Mouse (Mus musculus) testis, adult 2 months (tissue): Measurements from ENCODE around the gene Fchsd2. TPM values are rescaled to one million over a fixed set of nuclear protein-coding genes. Genes with fewer than 3 reads are reported as not detected.

ENCODE experiments used
- H3K27ac ChIP-seq: fragments of 200-500 bp; 2 replicates; pipeline ENCODE4 v1.5.1; 2012; ENCODE audit warnings: low read depth, low read length; ENCODE audit not compliant: control insufficient read depth, insufficient read depth
- H3K27me3 ChIP-seq: fragments of 200-500 bp; 2 replicates; pipeline ENCODE4 v1.6.1; 2012; ENCODE audit warnings: mild to moderate bottlenecking, low read length, moderate library complexity; ENCODE audit not compliant: control insufficient read depth, insufficient read depth
- H3K36me3 ChIP-seq: fragments of 200-500 bp; 2 replicates; pipeline ENCODE4 v1.6.1; 2012; ENCODE audit warnings: mild to moderate bottlenecking, low read length; ENCODE audit not compliant: control insufficient read depth, insufficient read depth
- H3K4me1 ChIP-seq: fragments of 200-500 bp; 2 replicates; pipeline ENCODE4 v1.6.1; 2012; ENCODE audit warnings: low read length; ENCODE audit not compliant: control insufficient read depth, insufficient read depth
- H3K4me3 ChIP-seq: fragments of 200-500 bp; 2 replicates; pipeline ENCODE4 v1.5.1; 2012; ENCODE audit warnings: low read depth, mild to moderate bottlenecking, low read length, moderate library complexity, mixed read lengths; ENCODE audit not compliant: control insufficient read depth
- CTCF ChIP-seq: fragments of 200-500 bp; IDR thresholded peaks from 2 replicates; pipeline ENCODE4 v1.5.1; 2012; ENCODE audit warnings: low read depth, mild to moderate bottlenecking, inconsistent platforms, low read length, moderate library complexity; ENCODE audit not compliant: control insufficient read depth, insufficient read depth, insufficient replicate concordance
- POLR2A ChIP-seq: fragments of 200-500 bp; IDR thresholded peaks from 2 replicates; pipeline ENCODE4 v1.6.1; 2012; ENCODE audit warnings: low read depth, mild to moderate bottlenecking, inconsistent platforms, low read length, moderate library complexity; ENCODE audit not compliant: control insufficient read depth
- polyA plus RNA-seq: library from polyadenylated mRNA; depleted of rRNA; stranded (reverse); fragments of >200 nt; gene quantifications from 2 replicates; pipeline ENCODE4 v1.2.3, GENCODE M21; 2012

The Fchsd2 gene
- polyA plus RNA-seq, 1 experiment, result 5.8 TPM

GRCm38 (mm10) chr7:101223501-101223900 lies 130.8 kb downstream of the Fchsd2 start:
- no peaks in the 10 kb centered on the region for H3K27me3 ChIP-seq
- H3K27ac ChIP-seq, result no peak overlapping the region
- H3K36me3 ChIP-seq, result no peaks in the 10 kb centered on the region
- TF ChIP-seq POLR2A, result no peak
- no peak for TF ChIP-seq CTCF
- no peaks in the 10 kb centered on the region for H3K4me1 ChIP-seq
- H3K4me3 ChIP-seq, result no peak overlapping the region

GRCm38 (mm10) chr7:101229336-101229735 lies 136.7 kb downstream of the Fchsd2 start:
- no peak for TF ChIP-seq CTCF
- no peaks in the 10 kb centered on the region for H3K4me1 ChIP-seq
- H3K27ac ChIP-seq, result no peak overlapping the region
- H3K36me3 ChIP-seq, result no peaks in the 10 kb centered on the region
- no peak overlapping the region for H3K4me3 ChIP-seq
- no peaks in the 10 kb centered on the region for H3K27me3 ChIP-seq

- H3K27ac ChIP-seq, result no peak overlapping the region
- TF ChIP-seq POLR2A (no peak), CTCF (no peak)
- no peak overlapping the region for H3K4me3 ChIP-seq
- H3K27me3 ChIP-seq, result no peaks in the 10 kb centered on the region
- no peaks in the 10 kb centered on the region for H3K4me1 ChIP-seq
- no peaks in the 10 kb centered on the region for H3K36me3 ChIP-seq
Measured at GRCm38 (mm10) chr7:101231458-101231857, 138.8 kb downstream of the Fchsd2 start.

- H3K27ac ChIP-seq, result no peak overlapping the region
- no peaks in the 10 kb centered on the region for H3K27me3 ChIP-seq
- no peaks in the 10 kb centered on the region for H3K4me1 ChIP-seq
- no peaks in the 10 kb centered on the region for H3K36me3 ChIP-seq
- H3K4me3 ChIP-seq, result no peak overlapping the region
- TF ChIP-seq POLR2A, result no peak
- TF ChIP-seq CTCF, result no peak
Measured at GRCm38 (mm10) chr7:101232716-101233115, 140.1 kb downstream of the Fchsd2 start.

GRCm38 (mm10) chr7:101236712-101237473 lies 144.2 kb downstream of the Fchsd2 start:
- Histone ChIP-seq H3K4me1 (no peaks in the 10 kb centered on the region), H3K27ac (no peak overlapping the region), H3K36me3 (no peaks in the 10 kb centered on the region), H3K4me3 (no peak overlapping the region), H3K27me3 (no peaks in the 10 kb centered on the region)
- TF ChIP-seq CTCF, result no peak
- no peak for TF ChIP-seq POLR2A

- Histone ChIP-seq H3K27ac (no peak overlapping the region), H3K27me3 (no peaks in the 10 kb centered on the region), H3K36me3 (no peaks in the 10 kb centered on the region), H3K4me3 (no peak overlapping the region), H3K4me1 (no peaks in the 10 kb centered on the region)
- TF ChIP-seq POLR2A (no peak), CTCF (no peak)
Measured at GRCm38 (mm10) chr7:101248760-101249159, 156.1 kb downstream of the Fchsd2 start.

- Histone ChIP-seq H3K27ac (no peak overlapping the region), H3K4me1 (no peaks in the 10 kb centered on the region), H3K36me3 (no peaks in the 10 kb centered on the region), H3K4me3 (no peak overlapping the region), H3K27me3 (no peaks in the 10 kb centered on the region)
- TF ChIP-seq POLR2A (no peak), CTCF (no peak)
Measured at GRCm38 (mm10) chr7:101249173-101249572, 156.5 kb downstream of the Fchsd2 start.
